Mouse (Mus musculus): ENCODE measurements around the gene Klk7. TPM values are rescaled to one million over a fixed set of nuclear protein-coding genes. Genes with fewer than 3 reads are reported as not detected.
A peak's percentile ranks its signal among the peaks of the same experiment; 100 is the strongest.

Gene Klk7
- polyA plus RNA-seq, 1 experiment from 2014 or later: not detected

GRCm38 (mm10) chr7:43778176-43778970 is 32.7 kb upstream of the Klk7 start:
- Histone ChIP-seq H3K4me3 (no peak overlapping the region), H3K9me3 (replicated peaks) (no peaks in the 10 kb centered on the region), H3K9ac (no peak overlapping the region), H3K27ac (no peak overlapping the region), H3K36me3 (ENCODE audit: poor library complexity, severe bottlenecking) (no peaks in the 10 kb centered on the region), H3K4me1 (no peaks in the 10 kb centered on the region), H3K27me3 (peaks cover 3% of the 10 kb centered on the region), H3K4me2 (no peak overlapping the region)
- ATAC-seq: no peak
- WGBS: 91% methylated on average over 10 of the region's 10 CpGs

DNA sequence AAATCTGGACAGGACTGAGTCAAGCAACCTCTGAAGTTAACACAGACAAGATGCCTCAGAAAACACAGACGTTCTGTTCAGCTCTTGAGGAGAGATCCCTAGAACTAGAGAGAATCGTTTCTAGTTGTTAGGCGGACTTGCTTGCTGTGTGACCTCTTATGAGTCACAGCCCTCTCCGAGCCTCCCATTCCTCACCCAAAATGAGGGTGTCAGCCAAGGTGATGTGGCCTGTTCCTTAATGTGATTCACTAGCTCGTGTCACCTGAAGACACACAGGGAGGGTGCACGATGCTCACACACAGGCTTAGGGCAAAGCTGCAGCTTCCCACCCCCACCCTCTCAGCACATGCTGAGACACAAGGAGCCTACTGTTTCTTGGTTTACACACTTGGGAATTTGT is 30.9 kb upstream of the Klk7 start:
- ATAC-seq: no peak
- no peak overlapping the region for H3K27ac ChIP-seq
- no peak overlapping the region for H3K9ac ChIP-seq
- WGBS: 77% methylated on average over 6 of the region's 6 CpGs
- no peaks in the 10 kb centered on the region for H3K9me3 ChIP-seq (replicated peaks)
- H3K4me1 ChIP-seq: no peaks in the 10 kb centered on the region
- H3K4me3 ChIP-seq: no peak overlapping the region
- H3K36me3 ChIP-seq (ENCODE audit: poor library complexity, severe bottlenecking): no peaks in the 10 kb centered on the region
- H3K27me3 ChIP-seq: peaks cover 9% of the 10 kb centered on the region
- no peak overlapping the region for H3K4me2 ChIP-seq

GRCm38 (mm10) chr7:43780746-43781145 is 30.3 kb upstream of the Klk7 start, which contains the start of gene Klk10:
Klk10 (plus strand) TSS chr7:43781035.
- no peak within 1 kb of the TSS for H3K27ac ChIP-seq
- no peak for ATAC-seq
- 61% methylated on average over 5 of the region's 5 CpGs for whole genome bisulfite sequencing
- no peak within 1 kb of the TSS for H3K4me2 ChIP-seq
- H3K4me3 ChIP-seq: no peak within 1 kb of the TSS
- H3K36me3 ChIP-seq (ENCODE audit: poor library complexity, severe bottlenecking): no peaks in the 10 kb centered on the region
- H3K9ac ChIP-seq: no peak within 1 kb of the TSS
- peaks cover 9% of the 10 kb centered on the region for H3K27me3 ChIP-seq
- no peaks in the 10 kb centered on the region for H3K4me1 ChIP-seq
- no peaks in the 10 kb centered on the region for H3K9me3 ChIP-seq (replicated peaks)

- no peak overlapping the region for H3K4me3 ChIP-seq
- H3K4me2 ChIP-seq: no peak overlapping the region
- no peak overlapping the region for H3K9ac ChIP-seq
- H3K27ac ChIP-seq: no peak overlapping the region
- H3K27me3 ChIP-seq: peaks cover 9% of the 10 kb centered on the region
- no peaks in the 10 kb centered on the region for H3K9me3 ChIP-seq (replicated peaks)
- no peaks in the 10 kb centered on the region for H3K4me1 ChIP-seq
- no peak for ATAC-seq
- H3K36me3 ChIP-seq (ENCODE audit: poor library complexity, severe bottlenecking): no peaks in the 10 kb centered on the region
- 88% methylated on average over 9 of the region's 11 CpGs for WGBS
Observed at GRCm38 (mm10) chr7:43781541-43781940, 29.6 kb upstream of the Klk7 start.

GRCm38 (mm10) chr7:43782275-43783265 is 28.5 kb upstream of the Klk7 start:
- Histone ChIP-seq H3K9me3 (replicated peaks) (no peaks in the 10 kb centered on the region), H3K9ac (peak overlapping the region; percentile 46), H3K4me1 (no peaks in the 10 kb centered on the region), H3K36me3 (ENCODE audit: poor library complexity, severe bottlenecking) (no peaks in the 10 kb centered on the region), H3K4me2 (peak overlapping the region; percentile 64), H3K27ac (no peak overlapping the region), H3K27me3 (peaks cover 9% of the 10 kb centered on the region), H3K4me3 (peak overlapping the region; percentile 27)
- 6% methylated on average over 36 of the region's 36 CpGs for WGBS
- ATAC-seq: peak; percentile 88

DNA sequence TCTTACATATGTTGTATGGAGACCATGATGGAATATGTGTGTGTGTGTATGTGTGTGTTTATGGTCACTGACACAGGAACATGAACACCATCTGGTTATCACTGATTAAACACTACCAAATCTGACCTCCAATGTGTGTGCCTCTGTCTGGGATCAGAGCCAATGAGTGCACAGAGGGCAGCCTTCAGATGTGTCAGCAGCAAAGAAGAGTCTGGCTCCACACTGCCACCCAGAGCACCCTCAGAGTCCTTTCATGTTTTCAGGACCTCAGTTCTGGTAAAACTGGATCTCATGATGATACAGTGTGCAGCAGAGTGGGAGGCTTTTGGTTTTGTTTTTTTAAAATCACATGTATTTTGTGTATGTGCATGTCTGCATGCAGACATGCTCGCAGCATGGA is 25.8 kb upstream of the Klk7 start:
- Histone ChIP-seq H3K9me3 (replicated peaks) (no peaks in the 10 kb centered on the region), H3K9ac (no peak overlapping the region), H3K27me3 (peaks cover 9% of the 10 kb centered on the region), H3K4me2 (no peak overlapping the region), H3K27ac (no peak overlapping the region), H3K4me3 (no peak overlapping the region), H3K36me3 (ENCODE audit: poor library complexity, severe bottlenecking) (no peaks in the 10 kb centered on the region), H3K4me1 (no peaks in the 10 kb centered on the region)
- WGBS: 83% methylated on average over 1 of the region's 1 CpGs
- ATAC-seq: no peak

DNA sequence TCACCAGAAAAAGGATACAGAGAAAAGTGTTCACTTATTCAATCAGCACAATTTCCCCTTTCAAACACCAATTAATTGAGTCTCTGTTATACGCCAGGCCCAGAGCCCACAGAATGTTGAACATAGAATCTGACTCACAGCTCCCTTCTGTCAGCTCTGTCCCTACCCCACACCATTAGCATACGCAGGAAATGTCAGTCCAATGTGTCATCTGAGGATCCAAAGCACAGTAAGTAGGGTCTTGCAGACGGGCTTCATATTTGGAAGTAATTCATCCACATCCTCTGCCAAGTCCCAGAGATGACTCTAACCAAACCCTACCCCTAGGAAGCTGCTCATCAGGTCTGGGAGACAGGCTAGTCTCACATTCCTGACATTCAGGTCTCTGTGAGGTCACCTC is 23.0 kb upstream of the Klk7 start:
- Histone ChIP-seq H3K9me3 (replicated peaks) (no peaks in the 10 kb centered on the region), H3K27me3 (peaks cover 8% of the 10 kb centered on the region), H3K4me3 (no peak overlapping the region), H3K27ac (no peak overlapping the region), H3K4me2 (no peak overlapping the region), H3K4me1 (no peaks in the 10 kb centered on the region), H3K9ac (no peak overlapping the region), H3K36me3 (ENCODE audit: poor library complexity, severe bottlenecking) (no peaks in the 10 kb centered on the region)
- ATAC-seq: no peak
- 75% methylated on average over 3 of the region's 3 CpGs for WGBS

- no peaks in the 10 kb centered on the region for H3K27me3 ChIP-seq
- H3K4me2 ChIP-seq: no peak overlapping the region
- no peak overlapping the region for H3K27ac ChIP-seq
- H3K4me3 ChIP-seq: no peak overlapping the region
- H3K4me1 ChIP-seq: no peaks in the 10 kb centered on the region
- no peaks in the 10 kb centered on the region for H3K9me3 ChIP-seq (replicated peaks)
- no peak overlapping the region for H3K9ac ChIP-seq
- ATAC-seq: no peak
- 76% methylated on average over 2 of the region's 2 CpGs for WGBS
- no peaks in the 10 kb centered on the region for H3K36me3 ChIP-seq (ENCODE audit: poor library complexity, severe bottlenecking)
Observed at GRCm38 (mm10) chr7:43789295-43789694, 21.8 kb upstream of the Klk7 start.

- WGBS: 84% methylated on average over 7 of the region's 7 CpGs
Observed at GRCm38 (mm10) chr7:43791591-43791990, 19.5 kb upstream of the Klk7 start, which contains the start of gene Klk9. Klk9 (plus strand) TSS chr7:43791891.

GRCm38 (mm10) chr7:43796355-43796754 is 14.7 kb upstream of the Klk7 start:
- Histone ChIP-seq H3K4me3 (peak overlapping the region; percentile 47), H3K27ac (no peak overlapping the region), H3K9me3 (replicated peaks) (no peaks in the 10 kb centered on the region), H3K4me1 (peaks cover 11% of the 10 kb centered on the region), H3K4me2 (peak overlapping the region; percentile 78), H3K36me3 (ENCODE audit: poor library complexity, severe bottlenecking) (no peaks in the 10 kb centered on the region), H3K27me3 (peaks cover 41% of the 10 kb centered on the region), H3K9ac (no peak overlapping the region)
- ATAC-seq: no peak
- 4% methylated on average over 8 of the region's 8 CpGs for WGBS

More at GRCm38 (mm10) chr7:43791591-43791990, 19.5 kb upstream of the Klk7 start, which contains the start of gene Klk9:
- no peak within 1 kb of the TSS for H3K9ac ChIP-seq
- H3K9me3 ChIP-seq (replicated peaks): no peaks in the 10 kb centered on the region
- ATAC-seq: no peak
- no peak within 1 kb of the TSS for H3K27ac ChIP-seq
- no peak within 1 kb of the TSS for H3K4me3 ChIP-seq
- peaks cover 17% of the 10 kb centered on the region for H3K27me3 ChIP-seq
- H3K4me1 ChIP-seq: peaks cover 6% of the 10 kb centered on the region; the same call in 1 of the 2 replicates
- H3K36me3 ChIP-seq (ENCODE audit: poor library complexity, severe bottlenecking): no peaks in the 10 kb centered on the region
- no peak within 1 kb of the TSS for H3K4me2 ChIP-seq

- Histone ChIP-seq H3K9me3 (replicated peaks) (no peaks in the 10 kb centered on the region), H3K27ac (no peak within 1 kb of the TSS), H3K27me3 (peaks cover 41% of the 10 kb centered on the region), H3K4me1 (peaks cover 11% of the 10 kb centered on the region), H3K4me2 (peak within 1 kb of the TSS; percentile 78), H3K9ac (peak within 1 kb of the TSS; percentile 57), H3K4me3 (peak within 1 kb of the TSS; percentile 47), H3K36me3 (ENCODE audit: poor library complexity, severe bottlenecking) (no peaks in the 10 kb centered on the region)
- WGBS: 0% methylated on average over 28 of the region's 28 CpGs
- ATAC-seq: peak; percentile 51; the same call in 1 of the 2 replicates
Observed at GRCm38 (mm10) chr7:43797333-43797769, 13.7 kb upstream of the Klk7 start, which contains the start of gene Klk8. Klk8 (plus strand) TSS chr7:43797577.
